Mouse (Mus musculus): ENCODE measurements around the gene Lrrc52. TPM values are rescaled to one million over a fixed set of nuclear protein-coding genes. Genes with fewer than 3 reads are reported as not detected.

Gene Lrrc52
- 0.22 TPM in 1 of 2 replicates, not detected in the other for polyA plus RNA-seq (2015; fragmentation: Nextera tagmentation; extraction: Ambion mirVana)

- Histone ChIP-seq H3K4me2 (no peak within 1 kb of the TSS), H3K36me3 (no peaks in the 10 kb centered on the region), H3K4me1 (peaks cover 13% of the 10 kb centered on the region; the same call in 1 of the 2 replicates), H3K27ac (no peak within 1 kb of the TSS), H3K27me3 (no peaks in the 10 kb centered on the region), H3K4me3 (no peak within 1 kb of the TSS), H3K9ac (no peak within 1 kb of the TSS), H3K9me3 (no peaks in the 10 kb centered on the region)
- no peak for ATAC-seq (ENCODE audit: insufficient number of reproducible peaks, low FRiP score, low TSS enrichment, low read depth)
- 22% methylated on average over 9 of the region's 9 CpGs for WGBS
These were observed at the start of gene Lrrc52 for GRCm38 (mm10) chr1:167466765-167467426. Lrrc52 (minus strand) TSS chr1:167466780.

- Histone ChIP-seq H3K4me3 (no peak overlapping the region), H3K9me3 (no peaks in the 10 kb centered on the region), H3K27me3 (no peaks in the 10 kb centered on the region), H3K27ac (no peak overlapping the region), H3K4me1 (no peaks in the 10 kb centered on the region), H3K9ac (no peak overlapping the region), H3K36me3 (no peaks in the 10 kb centered on the region), H3K4me2 (no peak overlapping the region)
- 76% methylated on average over 9 of the region's 9 CpGs for WGBS
- no peak for ATAC-seq (ENCODE audit: insufficient number of reproducible peaks, low FRiP score, low TSS enrichment, low read depth)
These were observed 45.0 kb upstream of the Lrrc52 start for GRCm38 (mm10) chr1:167511621-167512020.

GRCm38 (mm10) chr1:167506048-167506447, 39.5 kb upstream of the Lrrc52 start:
- 0 out of 2 replicates have a peak, but pooled peaks cover 5% of the 10 kb centered on the region for H3K4me1 ChIP-seq
- H3K36me3 ChIP-seq: no peaks in the 10 kb centered on the region
- no peak overlapping the region for H3K9ac ChIP-seq
- no peak overlapping the region for H3K27ac ChIP-seq
- 31% methylated on average over 7 of the region's 7 CpGs for WGBS
- no peak for ATAC-seq (ENCODE audit: insufficient number of reproducible peaks, low FRiP score, low TSS enrichment, low read depth)
- H3K9me3 ChIP-seq: no peaks in the 10 kb centered on the region
- H3K4me2 ChIP-seq: no peak overlapping the region
- no peak overlapping the region for H3K4me3 ChIP-seq
- no peaks in the 10 kb centered on the region for H3K27me3 ChIP-seq

- 81% methylated on average over 1 of the region's 1 CpGs for WGBS
- Histone ChIP-seq H3K36me3 (no peaks in the 10 kb centered on the region), H3K27me3 (no peaks in the 10 kb centered on the region), H3K9me3 (no peaks in the 10 kb centered on the region), H3K9ac (no peak overlapping the region), H3K27ac (no peak overlapping the region), H3K4me1 (0 out of 2 replicates have a peak, but pooled peaks cover 6% of the 10 kb centered on the region), H3K4me2 (no peak overlapping the region), H3K4me3 (no peak overlapping the region)
- no peak for ATAC-seq (ENCODE audit: insufficient number of reproducible peaks, low FRiP score, low TSS enrichment, low read depth)
These were observed 38.8 kb upstream of the Lrrc52 start for GRCm38 (mm10) chr1:167505427-167505826.

- Histone ChIP-seq H3K4me1 (peaks cover 7% of the 10 kb centered on the region; the same call in 1 of the 2 replicates), H3K4me3 (no peak overlapping the region), H3K9me3 (no peaks in the 10 kb centered on the region), H3K27ac (no peak overlapping the region), H3K4me2 (no peak overlapping the region), H3K36me3 (no peaks in the 10 kb centered on the region), H3K9ac (no peak overlapping the region), H3K27me3 (peaks cover 5% of the 10 kb centered on the region; the same call in 1 of the 2 replicates)
- WGBS: 35% methylated on average over 12 of the region's 12 CpGs
- no peak for ATAC-seq (ENCODE audit: insufficient number of reproducible peaks, low FRiP score, low TSS enrichment, low read depth)
These were observed 32.7 kb upstream of the Lrrc52 start for GRCm38 (mm10) chr1:167499097-167499850.

- Histone ChIP-seq H3K9me3 (no peaks in the 10 kb centered on the region), H3K27ac (no peak overlapping the region), H3K27me3 (peaks cover 5% of the 10 kb centered on the region; the same call in 1 of the 2 replicates), H3K36me3 (no peaks in the 10 kb centered on the region), H3K4me1 (peaks cover 7% of the 10 kb centered on the region; the same call in 1 of the 2 replicates), H3K4me3 (no peak overlapping the region), H3K4me2 (no peak overlapping the region), H3K9ac (no peak overlapping the region)
- 37% methylated on average over 10 of the region's 10 CpGs for WGBS
- ATAC-seq (ENCODE audit: insufficient number of reproducible peaks, low FRiP score, low TSS enrichment, low read depth): no peak
These were observed 31.4 kb upstream of the Lrrc52 start for GRCm38 (mm10) chr1:167497991-167498390.

- Histone ChIP-seq H3K4me2 (no peak overlapping the region), H3K27me3 (peaks cover 5% of the 10 kb centered on the region; the same call in 1 of the 2 replicates), H3K9me3 (no peaks in the 10 kb centered on the region), H3K9ac (no peak overlapping the region), H3K27ac (no peak overlapping the region), H3K36me3 (no peaks in the 10 kb centered on the region), H3K4me1 (peaks cover 7% of the 10 kb centered on the region; the same call in 1 of the 2 replicates), H3K4me3 (no peak overlapping the region)
- ATAC-seq (ENCODE audit: insufficient number of reproducible peaks, low FRiP score, low TSS enrichment, low read depth): no peak
- 49% methylated on average over 3 of the region's 3 CpGs for WGBS
These were observed 31.0 kb upstream of the Lrrc52 start for GRCm38 (mm10) chr1:167497560-167497959.

GRCm38 (mm10) chr1:167491501-167491900, 24.9 kb upstream of the Lrrc52 start:
- WGBS: 81% methylated on average over 7 of the region's 7 CpGs
- Histone ChIP-seq H3K36me3 (no peaks in the 10 kb centered on the region), H3K9me3 (no peaks in the 10 kb centered on the region), H3K27ac (no peak overlapping the region), H3K9ac (no peak overlapping the region), H3K4me3 (no peak overlapping the region), H3K4me2 (no peak overlapping the region), H3K4me1 (no peaks in the 10 kb centered on the region), H3K27me3 (no peaks in the 10 kb centered on the region)
- ATAC-seq (ENCODE audit: insufficient number of reproducible peaks, low FRiP score, low TSS enrichment, low read depth): no peak

- ATAC-seq (ENCODE audit: insufficient number of reproducible peaks, low FRiP score, low TSS enrichment, low read depth): no peak
- H3K27ac ChIP-seq: no peak overlapping the region
- H3K9ac ChIP-seq: no peak overlapping the region
- H3K36me3 ChIP-seq: no peaks in the 10 kb centered on the region
- H3K27me3 ChIP-seq: no peaks in the 10 kb centered on the region
- H3K4me2 ChIP-seq: no peak overlapping the region
- no peaks in the 10 kb centered on the region for H3K4me1 ChIP-seq
- H3K4me3 ChIP-seq: no peak overlapping the region
- 87% methylated on average over 5 of the region's 5 CpGs for WGBS
- no peaks in the 10 kb centered on the region for H3K9me3 ChIP-seq
These were observed 21.4 kb upstream of the Lrrc52 start for GRCm38 (mm10) chr1:167487933-167488332.

GRCm38 (mm10) chr1:167486959-167487680, 20.5 kb upstream of the Lrrc52 start:
- no peaks in the 10 kb centered on the region for H3K36me3 ChIP-seq
- no peak overlapping the region for H3K27ac ChIP-seq
- no peak overlapping the region for H3K4me2 ChIP-seq
- no peaks in the 10 kb centered on the region for H3K4me1 ChIP-seq
- H3K9me3 ChIP-seq: no peaks in the 10 kb centered on the region
- 82% methylated on average over 3 of the region's 3 CpGs for WGBS
- H3K9ac ChIP-seq: no peak overlapping the region
- H3K27me3 ChIP-seq: no peaks in the 10 kb centered on the region
- no peak for ATAC-seq (ENCODE audit: insufficient number of reproducible peaks, low FRiP score, low TSS enrichment, low read depth)
- H3K4me3 ChIP-seq: no peak overlapping the region

GRCm38 (mm10) chr1:167482863-167483262, 16.3 kb upstream of the Lrrc52 start:
- Histone ChIP-seq H3K9ac (no peak overlapping the region), H3K27me3 (no peaks in the 10 kb centered on the region), H3K9me3 (no peaks in the 10 kb centered on the region), H3K4me2 (no peak overlapping the region), H3K36me3 (no peaks in the 10 kb centered on the region), H3K4me1 (no peaks in the 10 kb centered on the region), H3K4me3 (no peak overlapping the region), H3K27ac (no peak overlapping the region)
- no peak for ATAC-seq (ENCODE audit: insufficient number of reproducible peaks, low FRiP score, low TSS enrichment, low read depth)
- WGBS: 62% methylated on average over 4 of the region's 4 CpGs

GRCm38 (mm10) chr1:167473585-167473984, 7.0 kb upstream of the Lrrc52 start:
- Histone ChIP-seq H3K27me3 (no peaks in the 10 kb centered on the region), H3K27ac (no peak overlapping the region), H3K9ac (no peak overlapping the region), H3K9me3 (no peaks in the 10 kb centered on the region), H3K4me3 (no peak overlapping the region), H3K4me1 (no peaks in the 10 kb centered on the region), H3K4me2 (no peak overlapping the region), H3K36me3 (no peaks in the 10 kb centered on the region)
- WGBS: 35% methylated on average over 4 of the region's 4 CpGs
- no peak for ATAC-seq (ENCODE audit: insufficient number of reproducible peaks, low FRiP score, low TSS enrichment, low read depth)
